Mouse (Mus musculus) lung, embryonic 14.5 days (tissue): ENCODE data around the gene Olfr1225. TPM values are rescaled to one million over a fixed set of nuclear protein-coding genes. Genes with fewer than 3 reads are reported as not detected.
"Not testable (repeated sequence)": the region's sequence is repeated elsewhere in the genome, so short reads cannot be mapped to it uniquely, and the experiment has no call there.

Experiments
- ATAC-seq: fragments of 200-750 bp; cut with Nextera tagmentation; 2 replicates; pipeline ENCODE4 v1.8.0; 2017; ENCODE audit warnings: mild to moderate bottlenecking, moderate TSS enrichment, moderate library complexity; ENCODE audit not compliant: insufficient read depth
- DNase-seq: peaks from one replicate; pipeline ENCODE4 v3.0.0-alpha.2; 2015
- H3K27ac ChIP-seq: fragments of 300-500 bp; sonication (generic); 2 replicates; pipeline ENCODE4 v1.5.1; 2014; ENCODE audit warnings: low read depth, mild to moderate bottlenecking, moderate library complexity
- H3K27me3 ChIP-seq: fragments of 300-500 bp; sonication (generic); 2 replicates; pipeline ENCODE4 v1.6.1; 2014; ENCODE audit warnings: low read length, control low read depth; ENCODE audit not compliant: insufficient read depth
- H3K36me3 ChIP-seq: fragments of 300-500 bp; sonication (generic); 2 replicates; pipeline ENCODE4 v1.6.1; 2014; ENCODE audit warnings: control low read depth; ENCODE audit not compliant: insufficient read depth
- H3K4me1 ChIP-seq: fragments of 300-500 bp; sonication (generic); 2 replicates; pipeline ENCODE4 v1.6.1; 2014; ENCODE audit warnings: antibody characterized with exemption, control low read depth; ENCODE audit not compliant: insufficient read depth
- H3K4me2 ChIP-seq: fragments of 300-500 bp; sonication (generic); 2 replicates; pipeline ENCODE4 v1.6.1; 2014; ENCODE audit warnings: mild to moderate bottlenecking
- H3K4me3 ChIP-seq: fragments of 300-500 bp; sonication (generic); 2 replicates; pipeline ENCODE4 v1.5.1; 2014; ENCODE audit warnings: low read depth, low read length
- H3K9ac ChIP-seq: fragments of 300-500 bp; sonication (generic); 2 replicates; pipeline ENCODE4 v1.6.1; 2014
- H3K9me3 ChIP-seq: fragments of 300-500 bp; sonication (generic); 2 replicates; pipeline ENCODE4 v1.6.1; 2016; ENCODE audit warnings: low read depth, low read length, control low read depth
- CTCF ChIP-seq: IDR thresholded peaks from 2 replicates; pipeline ENCODE4 v1.5.1; 2016; ENCODE audit warnings: antibody characterized with exemption, low read depth
- WGBS: fragments of 180-500 bp; shearing (Covaris S2); extraction: QIAGEN DNeasy Blood & Tissue Kit; methylation state at CpG from one replicate; pipeline ENCODE4 v1.1.7; 2014; 5-methylcytosine and 5-hydroxymethylcytosine counted together
- polyA plus RNA-seq: library from polyadenylated mRNA; unstranded; fragments of >200 nt; fragmentation: Nextera tagmentation; extraction: Ambion mirVana; gene quantifications from 2 replicates; pipeline ENCODE4 v1.2.1, GENCODE M21; 2014

Olfr1225 gene
- polyA plus RNA-seq, result not detected in 2 replicates

DNA sequence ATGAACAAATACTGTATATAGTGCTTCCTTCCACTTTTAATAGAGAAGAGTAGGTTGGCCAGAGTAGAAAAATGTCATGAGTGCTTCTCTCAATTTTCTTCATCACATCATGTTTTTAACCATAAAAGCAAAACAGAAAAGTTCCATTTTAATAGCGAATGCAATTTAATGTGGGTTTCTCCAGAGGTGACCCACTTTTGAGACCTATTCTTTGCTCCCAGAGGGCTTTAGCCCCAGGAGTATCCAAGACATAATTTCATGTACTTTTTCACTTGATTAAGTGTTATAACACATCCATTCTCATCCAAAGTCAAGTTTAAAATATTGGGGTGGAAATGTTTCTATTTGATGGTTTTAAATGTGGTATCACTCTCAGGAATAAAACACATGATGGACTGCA, at the start of gene Olfr1225:
Olfr1225 (minus strand) TSS at position 101 of the 400 bp plus-strand sequence.
- ATAC-seq, result no peak

DNA sequence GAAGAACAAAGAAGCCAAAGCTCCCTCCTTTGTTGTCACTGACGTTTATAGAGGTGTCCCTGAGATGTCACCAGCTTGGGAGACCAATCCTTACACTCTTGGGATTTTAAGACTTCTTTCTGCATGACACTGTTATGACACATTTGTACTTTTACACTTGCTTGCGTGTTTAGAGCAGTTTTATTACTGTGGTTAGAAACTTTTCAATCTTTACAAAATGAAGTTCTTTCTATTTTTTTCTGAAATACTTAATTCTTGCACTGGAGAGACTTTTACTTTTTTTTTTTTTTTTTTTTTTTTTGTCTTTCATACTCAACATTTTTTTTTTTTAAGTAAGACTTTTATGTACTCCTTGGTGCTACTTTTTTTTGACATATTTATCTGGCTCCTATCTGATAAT, 25.5 kb upstream of the Olfr1225 start, which contains the start of gene Olfr1226:
Olfr1226 (minus strand) TSS at position 101 of the 400 bp plus-strand sequence.
- Histone ChIP-seq H3K27ac (no peak within 1 kb of the TSS), H3K9ac (no peak within 1 kb of the TSS), H3K36me3 (no peaks in the 10 kb centered on the region), H3K4me2 (no peak within 1 kb of the TSS), H3K27me3 (no peaks in the 10 kb centered on the region), H3K9me3 (no peaks in the 10 kb centered on the region), H3K4me1 (no peaks in the 10 kb centered on the region), H3K4me3 (no peak within 1 kb of the TSS)
- no peak for TF ChIP-seq CTCF
- no peak for ATAC-seq
- WGBS, result 53% methylated on average over 2 of the region's 2 CpGs
- no peak for DNase-seq

More for the DNA sequence above, at the start of gene Olfr1225:
- Histone ChIP-seq H3K9me3 (no peaks in the 10 kb centered on the region), H3K4me1 (no peaks in the 10 kb centered on the region), H3K27ac (no peak within 1 kb of the TSS), H3K4me3 (no peak within 1 kb of the TSS), H3K9ac (no peak within 1 kb of the TSS), H3K36me3 (no peaks in the 10 kb centered on the region), H3K4me2 (no peak within 1 kb of the TSS), H3K27me3 (no peaks in the 10 kb centered on the region)
- WGBS, result 89% methylated on average over 1 of the region's 1 CpGs
- no peak for TF ChIP-seq CTCF
- DNase-seq, result no peak

DNA sequence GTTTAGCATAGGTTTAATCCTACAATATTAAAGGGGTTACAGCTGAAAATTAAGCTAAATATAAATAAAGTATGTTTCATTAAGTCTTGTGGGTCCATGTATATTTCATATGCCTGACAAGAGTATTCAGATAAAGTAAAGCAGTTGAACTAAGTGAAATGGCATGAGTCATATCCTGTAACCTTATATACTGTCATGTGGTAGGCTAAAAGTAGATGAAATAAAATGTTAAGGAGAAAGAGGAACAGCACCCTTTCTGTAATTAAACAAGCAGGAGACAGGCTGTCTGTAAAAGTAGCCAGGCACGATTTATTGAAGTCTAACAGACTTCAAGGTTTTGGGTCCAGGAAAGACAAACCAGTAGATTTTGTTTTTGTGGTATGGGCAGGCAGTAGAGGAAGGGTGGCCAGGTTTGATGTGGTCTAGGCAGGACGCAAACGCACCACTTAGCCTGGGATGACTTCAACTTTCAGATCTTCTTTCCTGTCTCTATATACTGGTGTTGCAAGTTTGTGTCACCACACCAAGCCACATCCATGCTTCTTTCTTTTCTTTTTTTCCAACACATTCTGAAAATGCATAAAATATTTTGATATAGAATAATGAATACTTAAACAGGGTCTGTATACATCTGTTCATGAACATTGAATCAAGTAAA, 22.0 kb upstream of the Olfr1225 start:
- WGBS, result 83% methylated on average over 3 of the region's 3 CpGs

DNA sequence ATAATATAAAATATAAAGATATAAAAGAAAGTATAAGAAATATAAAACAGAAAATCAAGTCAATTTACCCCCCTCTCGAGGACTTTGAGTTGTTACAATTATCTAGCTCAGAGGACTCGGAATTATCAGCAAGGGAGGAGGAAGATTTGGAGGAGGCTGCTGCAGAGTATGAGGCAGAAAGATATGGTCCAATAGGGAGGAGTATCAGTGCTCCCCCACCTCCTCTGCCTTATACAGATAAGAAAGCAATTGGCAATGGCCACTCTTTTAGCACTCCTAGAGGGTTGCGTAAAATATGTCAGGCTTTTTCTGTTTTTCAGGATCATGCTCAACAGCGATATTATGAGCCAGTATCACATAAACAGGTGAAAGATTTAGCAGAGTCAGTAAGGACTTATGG, 9.8 kb downstream of the Olfr1225 start:
- H3K4me2 ChIP-seq, H3K36me3 ChIP-seq: not testable (repeated sequence)
- WGBS, result 87% methylated on average over 4 of the region's 4 CpGs

More for the DNA sequence above, 22.0 kb upstream of the Olfr1225 start:
- Histone ChIP-seq H3K4me1 (no peaks in the 10 kb centered on the region), H3K27ac (no peak overlapping the region), H3K36me3 (no peaks in the 10 kb centered on the region), H3K4me2 (no peak overlapping the region), H3K9me3 (no peaks in the 10 kb centered on the region), H3K27me3 (no peaks in the 10 kb centered on the region), H3K9ac (no peak overlapping the region), H3K4me3 (no peak overlapping the region)
- DNase-seq (no peak), ATAC-seq (no peak)
- TF ChIP-seq CTCF, result no peak

DNA sequence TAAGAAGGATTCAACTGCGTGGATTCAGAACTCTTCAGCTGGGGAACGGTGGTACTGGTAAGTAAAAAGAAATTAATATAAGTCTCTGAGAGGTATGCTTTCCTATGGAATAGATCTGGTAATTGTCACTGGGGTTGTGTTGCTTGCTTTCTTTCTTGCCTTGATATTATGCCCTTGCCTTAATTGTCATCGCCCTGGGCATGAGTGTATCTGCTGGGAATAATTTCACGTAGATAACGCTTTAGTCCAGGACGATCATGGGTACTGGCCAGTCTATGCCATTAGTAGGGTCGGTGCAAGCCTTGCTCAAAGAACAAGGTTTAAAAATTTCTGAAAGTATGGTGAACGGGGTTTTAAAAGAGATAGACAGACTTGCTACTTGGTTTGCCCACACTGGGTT, 10.5 kb downstream of the Olfr1225 start, which contains the start of gene Olfr1224-ps1:
Olfr1224-ps1 (minus strand) TSS at position 101 of the 400 bp plus-strand sequence.
- H3K4me1 ChIP-seq, H3K36me3 ChIP-seq, H3K27ac ChIP-seq, DNase-seq, H3K4me3 ChIP-seq, ATAC-seq, H3K27me3 ChIP-seq, H3K4me2 ChIP-seq, H3K9ac ChIP-seq, H3K9me3 ChIP-seq: not testable (repeated sequence)
- WGBS, result 93% methylated on average over 8 of the region's 8 CpGs

More for the DNA sequence above, 9.8 kb downstream of the Olfr1225 start:
- H3K27me3 ChIP-seq, H3K27ac ChIP-seq, DNase-seq, H3K4me1 ChIP-seq, ATAC-seq, H3K4me3 ChIP-seq, H3K9me3 ChIP-seq, H3K9ac ChIP-seq: not testable (repeated sequence)

DNA sequence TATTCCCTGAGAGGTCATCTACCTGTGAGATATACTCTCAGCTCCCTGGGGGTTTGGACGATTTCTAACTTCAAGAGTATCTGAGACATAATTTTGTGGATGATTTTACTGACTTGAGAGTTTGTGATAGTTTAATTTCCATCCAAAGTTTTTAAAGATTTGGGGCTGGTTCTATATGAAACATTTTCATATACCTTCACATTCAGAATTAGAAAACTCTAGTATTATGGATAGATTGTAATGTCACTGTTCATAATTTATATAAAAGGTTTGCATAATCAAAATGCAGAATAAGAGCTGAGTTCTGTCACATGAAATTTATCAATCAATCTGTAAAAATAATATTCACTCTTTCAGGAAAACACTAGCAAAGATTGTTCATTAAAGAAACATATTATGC, 23.0 kb downstream of the Olfr1225 start, which contains the start of gene Olfr1223:
Olfr1223 (minus strand) TSS at position 101 of the 400 bp plus-strand sequence.
- no peak for ATAC-seq
- H3K4me1 ChIP-seq, result no peaks in the 10 kb centered on the region
- no peaks in the 10 kb centered on the region for H3K9me3 ChIP-seq
- no peak within 1 kb of the TSS for H3K27ac ChIP-seq
- 67% methylated on average over 1 of the region's 1 CpGs for WGBS
- DNase-seq, result no peak
- TF ChIP-seq CTCF, result no peak
- no peak within 1 kb of the TSS for H3K4me2 ChIP-seq
- no peaks in the 10 kb centered on the region for H3K27me3 ChIP-seq
- no peaks in the 10 kb centered on the region for H3K36me3 ChIP-seq
- H3K4me3 ChIP-seq, result no peak within 1 kb of the TSS
- no peak within 1 kb of the TSS for H3K9ac ChIP-seq

DNA sequence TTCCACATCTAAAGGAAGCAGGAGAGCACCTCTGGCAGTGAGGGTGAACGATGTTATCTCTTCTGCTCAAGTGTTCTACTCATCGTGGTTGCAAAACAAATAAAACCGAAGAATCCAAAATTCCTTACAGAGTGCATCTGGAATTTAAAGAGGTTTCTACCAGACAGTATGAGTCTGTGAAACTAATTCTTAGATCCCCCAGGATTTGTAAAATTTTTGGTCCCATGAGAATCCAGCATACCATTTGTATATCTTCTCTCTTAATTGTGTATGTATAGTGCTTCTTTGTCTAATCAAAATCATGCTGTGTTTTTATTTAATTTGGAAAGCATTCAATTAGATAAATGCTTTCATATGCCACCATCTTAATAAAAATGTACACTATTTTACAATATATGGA, 41.5 kb downstream of the Olfr1225 start, which contains the start of gene Olfr1222:
Olfr1222 (minus strand) TSS at position 101 of the 400 bp plus-strand sequence.
- no peaks in the 10 kb centered on the region for H3K36me3 ChIP-seq
- no peak within 1 kb of the TSS for H3K27ac ChIP-seq
- ATAC-seq (no peak), DNase-seq (no peak)
- H3K27me3 ChIP-seq, result no peaks in the 10 kb centered on the region
- no peaks in the 10 kb centered on the region for H3K4me1 ChIP-seq
- TF ChIP-seq CTCF, result no peak
- no peak within 1 kb of the TSS for H3K9ac ChIP-seq
- no peak within 1 kb of the TSS for H3K4me3 ChIP-seq
- 40% methylated on average over 3 of the region's 3 CpGs for WGBS
- H3K9me3 ChIP-seq, result no peaks in the 10 kb centered on the region
- no peak within 1 kb of the TSS for H3K4me2 ChIP-seq

Other genes starting within 250 kb of the Olfr1225 start
- not detected in 2 replicates for gene Olfr1211, start 236.6 kb downstream of the Olfr1225 start, polyA plus RNA-seq
- not detected in 2 replicates for gene Olfr1212, start 220.7 kb downstream of the Olfr1225 start, polyA plus RNA-seq
- gene Gm13762, start 194.4 kb downstream of the Olfr1225 start, polyA plus RNA-seq, result not detected in 2 replicates
- not detected in 2 replicates for gene Olfr1214, start 182.0 kb downstream of the Olfr1225 start, polyA plus RNA-seq
- not detected in 2 replicates for gene Olfr1215, start 167.7 kb downstream of the Olfr1225 start, polyA plus RNA-seq
- gene Olfr1216, start 156.3 kb downstream of the Olfr1225 start, polyA plus RNA-seq, result not detected in 2 replicates
- gene Olfr1217, start 142.6 kb downstream of the Olfr1225 start, polyA plus RNA-seq, result not detected in 2 replicates
- gene Olfr1218, start 113.5 kb downstream of the Olfr1225 start, polyA plus RNA-seq, result not detected in 2 replicates
- not detected in 2 replicates for gene Olfr1219, start 91.2 kb downstream of the Olfr1225 start, polyA plus RNA-seq
- gene Olfr1220, start 67.8 kb downstream of the Olfr1225 start, polyA plus RNA-seq, result not detected in 2 replicates
- gene Olfr1221, start 57.4 kb downstream of the Olfr1225 start, polyA plus RNA-seq, result not detected in 2 replicates
- not detected in 2 replicates for gene Olfr1222, start 41.6 kb downstream of the Olfr1225 start, polyA plus RNA-seq
- not detected in 2 replicates for gene Olfr1223, start 23.1 kb downstream of the Olfr1225 start, polyA plus RNA-seq
- gene Olfr1224-ps1, start 10.6 kb downstream of the Olfr1225 start, polyA plus RNA-seq, result not detected in 2 replicates
- gene Olfr1226, start 25.4 kb upstream of the Olfr1225 start, polyA plus RNA-seq, result not detected in 2 replicates
- not detected in 2 replicates for gene Olfr1228, start 79.4 kb upstream of the Olfr1225 start, polyA plus RNA-seq
- not detected in 2 replicates for gene Olfr1229, start 113.3 kb upstream of the Olfr1225 start, polyA plus RNA-seq
- not detected in 2 replicates for gene Olfr1230, start 122.6 kb upstream of the Olfr1225 start, polyA plus RNA-seq
- not detected in 2 replicates for gene Olfr1231, start 132.4 kb upstream of the Olfr1225 start, polyA plus RNA-seq
- gene Olfr1232, start 155.0 kb upstream of the Olfr1225 start, polyA plus RNA-seq, result not detected in 2 replicates
- gene Olfr1233, start 167.7 kb upstream of the Olfr1225 start, polyA plus RNA-seq, result not detected in 2 replicates
- not detected in 2 replicates for gene Olfr1234, start 190.2 kb upstream of the Olfr1225 start, polyA plus RNA-seq
- not detected in 2 replicates for gene Olfr1238, start 235.0 kb upstream of the Olfr1225 start, polyA plus RNA-seq
- not detected in 2 replicates for gene Olfr1239, start 245.7 kb upstream of the Olfr1225 start, polyA plus RNA-seq